Mouse (Mus musculus) ES-Bruce4 (cell line): ENCODE measurements around the gene Wwp2. TPM values are rescaled to one million over a fixed set of nuclear protein-coding genes. Genes with fewer than 3 reads are reported as not detected.

Experiments
- H3K27ac ChIP-seq: 2 replicates; pipeline ENCODE4 v1.5.1; 2012; ENCODE audit warnings: low read length, inconsistent platforms; ENCODE audit not compliant: insufficient read depth
- H3K27me3 ChIP-seq: 2 replicates; pipeline ENCODE4 v1.6.1; 2012; ENCODE audit warnings: mild to moderate bottlenecking, low read length, inconsistent platforms; ENCODE audit not compliant: control insufficient read depth, poor library complexity, insufficient read depth, severe bottlenecking
- H3K36me3 ChIP-seq: 2 replicates; pipeline ENCODE4 v1.6.1; 2012; ENCODE audit warnings: inconsistent platforms, mild to moderate bottlenecking, low read length, moderate library complexity; ENCODE audit not compliant: control insufficient read depth, poor library complexity, insufficient read depth, severe bottlenecking
- H3K4me1 ChIP-seq: one replicate; pipeline ENCODE4 v1.8.1; 2011; ENCODE audit warnings: low read length; ENCODE audit not compliant: control insufficient read depth, insufficient read depth
- H3K4me3 ChIP-seq: 2 replicates; pipeline ENCODE4 v1.5.1; 2011; ENCODE audit warnings: low read depth, mild to moderate bottlenecking, low read length
- H3K9ac ChIP-seq: 2 replicates; pipeline ENCODE4 v1.6.1; 2012; ENCODE audit warnings: low read depth, mild to moderate bottlenecking, inconsistent platforms; ENCODE audit not compliant: poor library complexity, severe bottlenecking
- H3K9me3 ChIP-seq: replicated peaks from 2 replicates; pipeline ENCODE4 v1.6.1; 2012; ENCODE audit warnings: mild to moderate bottlenecking, low read length, inconsistent platforms; ENCODE audit not compliant: control insufficient read depth, poor library complexity, insufficient read depth, severe bottlenecking
- CTCF ChIP-seq: IDR thresholded peaks from one replicate; pipeline ENCODE4 v1.8.1; 2011; ENCODE audit warnings: low read depth, low read length
- EP300 ChIP-seq: IDR thresholded peaks from 2 replicates; pipeline ENCODE4 v1.6.1; 2011; ENCODE audit warnings: low read depth, low read length; ENCODE audit not compliant: insufficient read depth
- POLR2A ChIP-seq: IDR thresholded peaks from one replicate; pipeline ENCODE4 v1.8.1; 2011; ENCODE audit warnings: low read length; ENCODE audit not compliant: insufficient read depth
- polyA plus RNA-seq: library from polyadenylated mRNA; stranded (reverse); fragments of >200 nt; gene quantifications from 2 replicates; pipeline ENCODE4 v1.2.4, GENCODE M21; 2011; ENCODE audit warnings: low read depth; ENCODE audit not compliant: missing spikeins, insufficient read depth, insufficient read length

Wwp2 gene
- polyA plus RNA-seq, 1 experiment, result 48.7 TPM

DNA sequence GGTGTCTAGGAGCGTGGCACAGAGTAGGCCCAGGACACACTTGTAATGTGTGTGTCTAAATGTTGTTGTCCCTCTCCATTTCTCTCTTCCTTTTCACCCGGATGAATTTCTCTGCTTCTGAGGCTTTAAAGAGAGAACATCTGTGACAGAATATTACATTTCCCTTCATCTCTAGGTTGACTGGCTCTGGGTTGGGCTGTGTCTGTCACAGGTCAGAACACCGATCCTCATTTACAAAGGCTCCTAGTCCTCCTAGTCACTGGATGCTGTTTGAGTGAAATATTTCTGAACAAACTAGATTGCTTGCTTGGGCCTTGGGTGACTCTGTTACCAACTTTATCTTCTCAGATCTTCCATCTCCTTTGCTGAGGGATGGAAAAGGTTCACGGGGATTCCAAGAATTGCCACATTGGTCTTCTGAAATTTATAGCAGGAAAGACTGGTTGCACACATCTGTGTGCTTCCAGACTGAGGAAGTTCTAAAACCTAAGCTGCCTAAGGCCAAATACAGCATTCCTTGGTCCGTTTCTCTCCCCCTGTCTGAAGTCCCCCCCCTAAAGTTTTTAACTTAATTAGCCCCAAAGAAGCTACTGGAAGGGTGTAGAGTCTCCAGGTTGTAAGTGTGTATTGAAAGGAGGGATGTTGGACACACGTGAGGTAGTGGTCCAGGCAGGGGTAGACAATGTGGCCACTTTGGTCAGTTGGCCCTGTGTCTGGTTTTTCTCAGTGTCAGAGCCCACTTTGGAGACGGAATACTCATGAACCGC is 85.8 kb downstream of the Wwp2 start:
- Histone ChIP-seq H3K9me3 (no peaks in the 10 kb centered on the region), H3K27ac (no peak overlapping the region), H3K9ac (no peak overlapping the region), H3K27me3 (no peaks in the 10 kb centered on the region), H3K4me3 (no peak overlapping the region), H3K4me1 (peaks cover 2% of the 10 kb centered on the region), H3K36me3 (peaks cover 3% of the 10 kb centered on the region; the same call in 1 of the 2 replicates)
- TF ChIP-seq EP300, result no peak
- TF ChIP-seq POLR2A, result no peak
- no peak for TF ChIP-seq CTCF

DNA sequence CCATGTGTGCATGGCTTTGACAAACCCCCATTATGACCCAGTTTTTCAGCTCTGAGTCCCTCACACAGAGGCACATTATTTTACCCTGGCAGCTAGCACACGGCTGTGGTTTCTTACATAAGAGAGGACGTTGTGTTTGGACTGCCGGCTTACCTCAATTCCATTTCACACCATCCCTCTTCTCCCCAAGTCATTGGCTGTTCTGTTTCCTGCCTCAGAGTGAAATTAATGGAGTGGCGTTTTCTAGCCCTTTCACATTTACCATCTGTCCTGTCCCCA is 86.3 kb downstream of the Wwp2 start:
- H3K9me3 ChIP-seq, result no peaks in the 10 kb centered on the region
- no peak overlapping the region for H3K4me3 ChIP-seq
- no peak overlapping the region for H3K9ac ChIP-seq
- H3K27me3 ChIP-seq, result no peaks in the 10 kb centered on the region
- H3K36me3 ChIP-seq, result peaks cover 3% of the 10 kb centered on the region; the same call in 1 of the 2 replicates
- no peak overlapping the region for H3K27ac ChIP-seq
- H3K4me1 ChIP-seq, result peaks cover 2% of the 10 kb centered on the region
- TF ChIP-seq POLR2A (no peak), CTCF (no peak), EP300 (no peak)

DNA sequence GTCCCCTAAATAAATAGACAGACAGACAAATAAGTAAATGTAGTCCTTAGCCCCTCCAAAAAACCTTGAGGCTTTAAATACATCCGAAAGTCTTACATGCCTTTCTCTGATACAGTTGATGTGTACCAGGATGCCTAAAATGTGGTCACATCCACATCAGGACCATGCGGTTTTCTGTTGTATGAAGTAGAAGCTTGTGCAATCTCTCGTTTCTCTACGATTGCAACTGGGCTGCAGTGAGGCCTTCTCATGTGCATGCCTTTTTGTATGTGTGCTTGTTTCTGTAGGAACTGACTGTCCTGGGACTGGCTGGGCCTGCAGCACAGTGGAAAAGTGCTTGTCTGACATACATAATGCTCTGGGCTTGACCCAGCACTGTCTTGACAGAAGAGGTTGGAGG is 88.4 kb downstream of the Wwp2 start:
- no peaks in the 10 kb centered on the region for H3K27me3 ChIP-seq
- no peak overlapping the region for H3K4me3 ChIP-seq
- 0 out of 2 replicates have a peak, but pooled peaks cover 3% of the 10 kb centered on the region for H3K36me3 ChIP-seq
- H3K9ac ChIP-seq, result no peak overlapping the region
- TF ChIP-seq POLR2A (no peak), CTCF (no peak), EP300 (no peak)
- H3K4me1 ChIP-seq, result no peaks in the 10 kb centered on the region
- no peaks in the 10 kb centered on the region for H3K9me3 ChIP-seq
- no peak overlapping the region for H3K27ac ChIP-seq

DNA sequence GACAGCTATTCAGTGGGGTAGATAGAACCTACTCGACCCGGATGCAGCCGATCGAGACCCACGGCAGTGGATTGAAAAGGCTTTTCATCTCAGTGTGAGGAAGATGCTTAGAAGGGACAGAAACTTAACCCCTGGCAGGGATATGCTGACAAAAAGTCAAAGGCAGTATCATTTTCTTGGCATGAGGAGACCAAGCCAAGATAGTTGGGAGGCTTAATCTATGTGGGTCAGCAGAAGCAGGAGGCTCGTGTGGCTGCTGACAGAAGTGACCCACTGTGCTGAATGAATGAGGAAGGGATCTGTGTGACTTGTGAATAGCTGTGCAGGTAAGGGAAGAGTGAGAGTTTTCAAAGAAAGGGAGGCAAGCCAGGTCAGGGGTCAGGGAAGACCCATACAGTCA is 92.6 kb downstream of the Wwp2 start:
- Histone ChIP-seq H3K36me3 (no peaks in the 10 kb centered on the region), H3K4me3 (no peak overlapping the region), H3K9ac (no peak overlapping the region), H3K4me1 (no peaks in the 10 kb centered on the region), H3K9me3 (no peaks in the 10 kb centered on the region), H3K27me3 (no peaks in the 10 kb centered on the region), H3K27ac (no peak overlapping the region)
- TF ChIP-seq POLR2A, result no peak
- TF ChIP-seq EP300, result no peak
- TF ChIP-seq CTCF, result no peak

DNA sequence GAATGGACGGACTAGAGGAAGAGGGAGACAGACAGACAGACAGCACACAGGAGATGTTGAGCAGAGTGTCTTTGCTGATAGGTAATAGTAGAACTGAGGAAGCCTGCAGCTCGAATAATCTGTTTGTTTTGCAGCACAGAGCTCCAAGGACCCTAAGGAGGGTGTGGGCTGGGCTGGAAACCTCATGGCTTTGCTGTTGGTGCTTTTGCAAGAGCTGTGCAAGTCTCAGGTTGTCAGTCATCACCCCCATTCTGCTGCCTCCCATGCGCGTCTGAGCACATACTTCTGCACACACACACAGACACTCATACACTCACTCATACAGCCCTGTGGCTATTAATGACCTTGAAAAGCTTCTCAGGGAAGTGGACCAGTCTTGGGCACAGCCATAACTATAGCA is 101.3 kb downstream of the Wwp2 start:
- Histone ChIP-seq H3K4me1 (no peaks in the 10 kb centered on the region), H3K36me3 (peaks cover 4% of the 10 kb centered on the region)

DNA sequence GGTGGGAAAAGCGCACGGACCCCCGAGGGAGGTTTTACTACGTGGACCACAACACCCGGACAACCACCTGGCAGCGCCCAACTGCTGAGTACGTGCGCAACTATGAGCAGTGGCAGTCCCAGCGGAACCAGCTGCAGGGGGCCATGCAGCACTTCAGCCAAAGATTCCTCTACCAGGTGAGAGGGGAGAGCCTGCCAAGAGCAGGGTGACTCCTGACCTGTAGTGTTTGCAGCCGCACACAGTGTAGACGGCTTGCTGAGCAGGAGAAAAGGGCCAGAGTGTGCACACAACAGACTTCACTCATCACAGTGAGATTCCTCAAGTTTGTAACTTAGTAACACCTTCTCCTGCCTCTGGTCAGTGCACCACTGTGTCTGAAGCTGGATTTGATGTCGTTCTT is 104.5 kb downstream of the Wwp2 start:
- Histone ChIP-seq H3K27ac (no peak overlapping the region), H3K36me3 (no peaks in the 10 kb centered on the region)
- TF ChIP-seq EP300, result no peak
- TF ChIP-seq CTCF, result no peak
- no peak for TF ChIP-seq POLR2A

More for the DNA sequence above, 101.3 kb downstream of the Wwp2 start:
- Histone ChIP-seq H3K4me3 (no peak overlapping the region), H3K27me3 (no peaks in the 10 kb centered on the region), H3K9ac (no peak overlapping the region), H3K9me3 (no peaks in the 10 kb centered on the region), H3K27ac (no peak overlapping the region)
- TF ChIP-seq POLR2A (no peak), CTCF (no peak), EP300 (no peak)

More for the DNA sequence above, 104.5 kb downstream of the Wwp2 start:
- no peak overlapping the region for H3K9ac ChIP-seq
- H3K9me3 ChIP-seq, result no peaks in the 10 kb centered on the region
- no peaks in the 10 kb centered on the region for H3K27me3 ChIP-seq
- no peak overlapping the region for H3K4me3 ChIP-seq
- no peaks in the 10 kb centered on the region for H3K4me1 ChIP-seq
